Mouse (Mus musculus) T-cell, adult 2 months (primary cell): Measurements from ENCODE around the gene Gnao1.

Experiments
- DNase-seq: peaks from one replicate; pipeline ENCODE4 v3.0.0; 2022; ENCODE audit warnings: low spot score

The Gnao1 gene

GRCm38 (mm10) chr8:93896841-93897551 is 87.2 kb downstream of the Gnao1 start:
- DNase-seq: no peak

GRCm38 (mm10) chr8:93898570-93898969 is 88.8 kb downstream of the Gnao1 start:
- peak; percentile 38 for DNase-seq

- no peak for DNase-seq
Measured at GRCm38 (mm10) chr8:93902040-93902439, 92.3 kb downstream of the Gnao1 start.

GRCm38 (mm10) chr8:93906961-93907360 is 97.2 kb downstream of the Gnao1 start:
- DNase-seq: no peak

- no peak for DNase-seq
Measured at GRCm38 (mm10) chr8:93907987-93908441, 98.2 kb downstream of the Gnao1 start.

DNA sequence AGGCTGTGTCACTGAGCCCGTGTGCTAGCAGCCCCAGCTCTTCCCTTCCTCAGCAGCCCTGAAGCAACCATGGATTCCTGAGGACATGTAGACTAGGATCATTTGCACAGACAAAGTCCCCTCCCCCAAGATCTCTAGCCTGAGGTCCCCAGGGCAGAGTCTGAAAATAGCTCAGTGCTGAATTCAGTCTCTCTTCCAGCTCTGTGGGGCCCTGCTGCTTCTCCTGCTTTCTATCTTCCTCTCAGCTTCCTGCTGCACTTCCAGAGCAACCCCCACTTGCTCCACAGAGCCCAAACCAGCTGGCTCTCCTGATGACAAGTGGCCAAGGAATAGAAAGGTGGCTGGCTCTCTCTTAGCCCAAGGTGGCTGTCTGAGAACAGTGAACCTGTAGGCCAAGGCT is 98.8 kb downstream of the Gnao1 start:
- no peak for DNase-seq

GRCm38 (mm10) chr8:93911715-93912555 is 102.2 kb downstream of the Gnao1 start:
- no peak for DNase-seq

DNA sequence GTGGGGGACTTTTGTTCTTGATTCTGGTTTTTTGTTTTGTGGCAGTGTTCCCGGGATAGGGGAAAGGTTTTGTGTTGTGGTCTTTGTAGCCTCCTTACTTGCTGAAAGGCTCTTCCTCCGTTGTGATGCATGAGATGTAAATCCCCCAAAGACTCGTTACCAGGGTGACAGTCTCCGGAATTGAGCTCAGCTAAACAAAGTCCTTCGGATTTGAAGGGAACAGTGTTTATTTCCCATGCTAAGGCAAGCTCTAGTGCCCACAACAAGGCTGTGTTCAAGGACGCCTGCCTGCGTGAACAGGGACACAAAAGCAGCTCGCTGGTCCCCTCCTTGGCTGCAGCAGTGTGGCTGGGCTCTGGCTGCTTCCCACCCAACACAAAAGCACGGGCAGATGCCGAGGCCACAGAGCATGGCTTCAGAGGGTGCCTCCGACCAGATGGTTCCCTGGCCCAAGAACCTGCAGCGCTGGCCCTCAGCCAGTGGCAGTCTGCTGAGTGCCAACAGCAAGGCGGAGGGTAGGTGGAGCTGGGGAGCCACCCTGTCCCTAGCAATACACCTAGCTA is 108.2 kb downstream of the Gnao1 start:
- DNase-seq: no peak

DNA sequence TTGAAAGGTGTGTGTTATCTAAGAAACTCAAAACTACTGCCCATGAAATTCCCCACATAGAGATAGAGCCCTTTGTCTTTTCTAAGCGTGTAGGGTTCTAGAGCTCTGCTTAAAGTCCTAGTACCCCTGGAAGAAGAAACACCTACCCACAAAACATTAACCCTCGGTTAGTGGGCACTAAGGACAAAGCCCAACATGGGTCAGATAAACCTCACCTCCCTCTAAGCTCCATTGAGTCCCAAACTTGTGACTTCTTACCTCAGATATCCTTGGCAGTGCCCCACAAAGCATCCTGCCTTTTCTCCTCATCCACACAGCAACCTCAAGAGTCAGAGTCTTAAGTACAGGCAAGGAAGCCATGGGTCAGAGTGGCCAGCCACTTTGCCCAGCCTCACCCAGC is 108.8 kb downstream of the Gnao1 start:
- DNase-seq: no peak

- DNase-seq: no peak
Measured at GRCm38 (mm10) chr8:93919422-93919821, 109.7 kb downstream of the Gnao1 start.

GRCm38 (mm10) chr8:93919916-93920589 is 110.3 kb downstream of the Gnao1 start:
- DNase-seq: no peak

DNA sequence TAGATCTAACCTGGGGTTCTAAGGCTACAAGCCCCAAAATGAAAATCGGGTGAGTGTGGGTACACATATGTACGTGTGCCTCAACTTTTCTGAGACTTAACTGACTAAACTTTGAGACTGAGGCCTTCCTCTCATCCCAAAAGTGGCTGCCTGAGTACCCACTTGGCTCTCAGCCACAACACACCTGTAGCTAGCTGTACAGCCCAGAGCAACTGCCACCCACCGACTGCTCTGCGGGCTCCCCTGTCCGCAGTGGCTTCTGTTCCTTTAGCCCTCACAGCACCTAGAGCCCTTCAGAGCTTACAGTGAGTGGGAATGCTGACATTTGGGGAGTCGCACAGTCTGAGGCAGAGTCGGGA is 110.8 kb downstream of the Gnao1 start:
- no peak for DNase-seq

DNA sequence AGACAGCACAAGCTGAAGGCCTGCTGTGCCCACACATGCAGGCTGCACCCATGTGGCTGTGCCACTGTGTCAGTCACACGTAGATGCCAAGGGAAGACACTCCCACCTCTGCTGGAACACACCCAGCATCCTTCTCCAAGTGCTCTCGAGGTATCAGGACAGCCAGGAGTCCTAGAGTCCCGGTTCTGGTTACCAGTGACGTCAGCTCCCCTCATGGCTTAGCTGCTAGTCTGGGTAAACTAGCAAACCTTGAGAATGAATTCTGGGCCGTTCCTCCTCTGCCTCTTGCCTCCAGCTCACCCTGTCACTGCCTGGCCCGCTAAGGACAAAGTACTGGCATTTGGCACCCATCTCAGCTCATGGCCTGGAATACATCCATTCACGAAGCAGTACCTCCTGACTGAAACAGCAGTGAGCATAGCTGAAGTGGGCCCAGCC is 114.2 kb downstream of the Gnao1 start:
- DNase-seq: peak; percentile 56

DNA sequence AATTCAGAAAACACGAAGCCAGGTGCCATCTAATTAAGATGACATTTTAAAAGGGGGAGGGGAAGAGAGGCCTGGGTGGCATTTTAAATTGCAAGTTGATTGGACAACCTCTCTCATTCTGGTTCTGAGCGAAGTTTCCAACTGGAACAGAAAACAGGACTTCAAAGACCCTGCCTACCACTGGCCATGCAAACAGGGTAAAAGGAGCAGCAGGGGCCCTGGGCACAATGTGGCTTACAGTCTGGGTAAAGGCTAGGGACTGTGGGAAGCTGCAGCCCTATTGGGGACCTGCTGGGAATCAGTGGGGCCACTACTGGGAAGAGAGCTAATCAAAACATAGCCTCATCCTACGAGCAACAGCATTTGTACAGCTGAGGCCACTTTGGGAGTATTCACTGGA is 115.7 kb downstream of the Gnao1 start:
- DNase-seq: no peak

DNA sequence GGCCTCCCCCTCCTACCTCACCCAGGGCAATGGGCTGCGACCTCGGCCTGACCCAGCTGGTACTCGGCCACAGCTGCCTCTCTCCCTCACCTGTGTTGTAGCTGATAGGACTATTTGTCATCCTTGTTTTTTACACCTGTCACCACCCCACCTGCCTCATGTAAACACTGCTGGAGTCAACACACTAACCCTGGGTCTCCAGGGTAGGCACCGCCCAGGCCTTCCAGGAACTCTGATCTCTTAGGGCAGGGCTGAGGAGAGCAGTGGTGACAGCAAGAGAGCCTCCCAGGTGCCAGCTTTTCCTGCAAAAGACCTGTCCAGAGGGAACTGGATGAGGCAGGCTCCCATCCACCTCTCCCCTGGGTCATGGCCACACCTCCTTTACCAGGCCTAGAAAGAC is 119.5 kb downstream of the Gnao1 start:
- DNase-seq: no peak

DNA sequence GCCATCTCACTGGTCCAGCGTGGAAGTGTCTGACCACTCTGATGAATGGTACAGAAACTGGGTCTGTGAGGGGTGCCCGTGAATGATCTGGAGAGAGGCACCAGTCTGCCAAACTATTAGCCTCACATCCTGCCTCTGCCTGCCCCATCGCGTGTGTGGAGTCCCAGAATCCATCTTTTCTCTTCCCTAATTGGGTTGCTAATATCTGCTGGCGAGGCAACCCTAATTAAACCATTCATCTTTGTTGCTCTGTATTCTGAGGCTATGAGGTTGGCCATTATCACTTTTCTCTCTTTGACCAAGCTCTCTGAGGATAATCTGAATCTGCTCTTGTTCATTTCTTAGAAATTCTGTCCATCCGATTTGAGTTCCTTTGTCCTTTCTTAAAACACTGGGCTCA is 121.6 kb downstream of the Gnao1 start:
- DNase-seq: no peak

- DNase-seq: peak; percentile 64
Measured at GRCm38 (mm10) chr8:93932873-93933272, 123.1 kb downstream of the Gnao1 start.

GRCm38 (mm10) chr8:93933288-93933687 is 123.5 kb downstream of the Gnao1 start:
- DNase-seq: no peak

- DNase-seq: no peak
Measured at GRCm38 (mm10) chr8:93938193-93938592, 128.4 kb downstream of the Gnao1 start.

- DNase-seq: no peak
Measured at GRCm38 (mm10) chr8:93940542-93941423, 131.0 kb downstream of the Gnao1 start.

- no peak for DNase-seq
Measured at GRCm38 (mm10) chr8:93941636-93942054, 131.9 kb downstream of the Gnao1 start.
